Mouse (Mus musculus): Measurements from ENCODE around the gene Crp.

Gene Crp

GRCm38 (mm10) chr1:172697844-172698243, at the start of gene Crp:
Crp (plus strand) TSS chr1:172698055.
- in situ Hi-C loops (cut with MboI, MseI) = no loop called here

GRCm38 (mm10) chr1:172649396-172649795, 48.5 kb upstream of the Crp start:
- in situ Hi-C loops (cut with MboI, MseI) = loop anchor here (10.0 to 25.0 kb wide), 2 partner anchors 738 to 1275 kb away; no protein-coding TSS in a partner anchor

DNA sequence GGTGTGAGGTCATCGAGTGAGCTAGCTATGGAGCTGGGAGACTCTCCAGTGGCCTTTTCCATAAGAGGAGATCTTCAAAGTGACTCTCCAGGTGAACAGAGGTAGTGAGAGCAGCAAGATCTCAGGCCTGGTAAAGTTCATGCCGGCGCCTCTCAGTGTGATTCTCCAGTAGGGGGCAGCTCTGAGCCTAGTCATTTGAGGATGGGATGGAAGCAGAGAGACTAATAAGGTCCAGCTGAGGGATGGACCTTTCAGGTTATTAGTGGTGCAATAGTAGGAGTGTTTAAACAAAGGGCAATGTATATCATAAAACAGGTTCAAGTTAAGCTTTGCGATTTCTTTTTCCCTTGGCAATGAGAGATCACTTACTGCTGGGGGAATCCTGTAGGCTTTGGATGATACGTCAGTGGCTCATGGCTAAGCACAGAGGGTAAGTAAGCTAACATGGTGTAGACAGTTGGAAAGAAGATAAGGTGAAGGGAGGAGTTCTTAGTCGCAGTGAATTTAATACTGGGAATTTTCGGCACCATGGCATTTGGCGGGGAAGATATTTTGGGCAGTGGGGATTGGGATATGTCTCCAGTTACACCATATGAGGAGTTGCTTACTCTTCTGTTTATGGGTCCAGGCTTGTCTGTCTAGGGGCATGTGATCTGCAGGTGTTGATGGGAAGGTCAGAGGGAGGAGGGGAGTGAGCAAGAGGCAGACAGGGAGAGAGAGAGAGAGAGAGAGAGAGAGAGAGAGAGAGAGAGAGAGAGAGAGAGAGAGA, 47.2 kb upstream of the Crp start:
- in situ Hi-C loops (cut with MboI, MseI) = no loop called here

DNA sequence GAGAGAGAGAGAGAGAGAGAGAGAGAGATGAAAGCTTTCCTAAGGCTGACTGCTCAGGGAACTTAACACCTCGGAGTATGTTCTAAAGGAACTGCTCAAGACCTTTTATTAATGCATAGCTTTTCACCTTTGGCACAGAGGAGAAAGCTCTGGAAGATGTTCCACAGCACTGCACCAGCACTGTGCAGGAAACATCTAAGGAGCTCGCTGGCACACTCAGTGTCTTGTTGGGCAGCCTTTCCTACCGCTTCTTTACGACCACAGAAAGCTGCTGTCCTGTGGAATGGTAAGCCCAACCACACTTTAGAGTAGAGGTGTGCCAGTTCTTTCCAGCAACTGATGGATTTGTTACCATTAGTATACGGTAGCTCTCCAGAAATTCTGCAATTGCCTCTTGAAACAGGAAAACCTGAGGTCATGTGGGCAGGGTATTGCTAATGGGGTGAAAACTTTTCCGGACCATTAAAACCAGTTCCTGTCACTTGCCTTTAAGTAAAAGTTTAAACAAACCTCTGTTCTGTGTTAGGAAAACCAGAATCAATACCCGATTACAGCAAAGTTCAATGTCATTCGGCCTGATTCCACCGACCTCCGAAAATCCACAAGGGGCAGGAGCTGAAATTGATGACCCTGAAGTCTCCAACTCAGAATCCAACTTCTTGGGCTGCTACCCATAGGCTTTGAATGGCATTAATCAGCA, 46.4 kb upstream of the Crp start:
- in situ Hi-C loops (cut with MboI, MseI) = no loop called here

DNA sequence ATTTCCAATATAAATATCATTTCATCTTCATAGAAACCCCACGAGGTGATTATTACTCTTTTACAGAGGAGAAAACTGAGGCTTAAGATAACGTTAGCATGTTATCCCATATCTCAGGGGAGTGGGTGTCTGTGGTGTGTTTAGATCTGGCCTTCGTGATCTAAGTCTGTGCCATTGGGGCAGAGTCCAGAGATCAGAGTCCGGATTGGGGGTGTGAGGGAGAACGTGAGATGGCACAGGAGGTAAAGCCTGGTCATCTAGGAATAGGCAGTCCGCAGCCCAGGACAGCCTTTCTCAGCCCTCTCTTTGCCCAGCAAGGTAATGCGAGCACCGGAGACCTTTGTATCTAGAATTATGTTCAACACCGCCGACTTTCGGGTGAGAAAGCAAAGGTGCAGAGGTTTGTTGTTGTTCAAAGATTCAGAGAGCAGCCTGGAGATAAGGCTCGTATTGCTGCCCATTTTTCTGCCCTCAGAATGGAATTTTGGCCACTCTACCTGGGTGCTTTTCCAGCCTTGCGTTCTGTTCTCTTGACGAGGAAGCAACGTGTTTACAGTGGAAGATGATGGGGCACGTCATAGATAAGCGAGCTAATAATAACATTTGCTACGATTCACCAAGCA, 45.7 kb upstream of the Crp start:
- in situ Hi-C loops (cut with MboI, MseI) = no loop called here

DNA sequence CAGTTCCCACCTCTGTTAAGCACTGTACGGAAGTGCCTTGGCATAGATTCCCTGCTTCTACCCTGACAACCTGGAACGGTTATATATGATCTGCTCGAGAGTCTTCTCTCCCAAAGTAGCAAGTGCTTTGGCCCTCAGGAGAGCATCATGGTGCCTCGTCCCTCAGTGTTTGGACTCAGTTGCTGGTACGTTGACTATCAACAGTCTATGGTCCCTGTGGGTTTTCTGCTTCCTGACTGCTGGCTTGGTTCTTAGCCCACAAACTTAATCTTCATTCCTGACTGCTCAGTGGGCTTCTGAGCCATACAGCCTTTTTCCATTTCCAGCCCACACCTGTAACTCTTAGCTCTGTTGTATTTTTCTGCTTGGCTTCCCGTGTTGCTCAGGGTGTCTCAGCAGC, 44.0 kb upstream of the Crp start:
- in situ Hi-C loops (cut with MboI, MseI) = no loop called here

DNA sequence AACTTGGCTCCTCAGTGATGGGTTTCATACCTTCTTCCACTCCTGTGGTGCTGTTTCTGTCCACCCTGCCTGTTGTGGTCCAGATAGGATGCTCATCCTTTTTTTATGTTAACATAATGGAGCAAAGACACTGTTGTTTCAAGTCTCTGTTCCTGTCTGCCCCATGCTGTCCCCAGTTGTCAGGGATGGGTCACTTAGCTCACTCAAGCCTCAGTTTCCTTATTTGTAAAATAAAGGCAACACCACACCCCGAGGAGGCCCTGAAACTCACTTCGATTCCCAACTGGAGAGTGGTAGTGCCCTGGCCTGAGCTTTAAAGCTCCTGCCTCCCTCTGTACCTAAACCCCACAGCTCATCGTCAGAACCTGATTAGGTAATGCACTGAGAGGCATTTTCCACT, 40.6 kb upstream of the Crp start:
- in situ Hi-C loops (cut with MboI, MseI) = no loop called here

- in situ Hi-C loops (cut with MboI, MseI) = no loop called here
Measured at GRCm38 (mm10) chr1:172659688-172660087, 38.2 kb upstream of the Crp start.

DNA sequence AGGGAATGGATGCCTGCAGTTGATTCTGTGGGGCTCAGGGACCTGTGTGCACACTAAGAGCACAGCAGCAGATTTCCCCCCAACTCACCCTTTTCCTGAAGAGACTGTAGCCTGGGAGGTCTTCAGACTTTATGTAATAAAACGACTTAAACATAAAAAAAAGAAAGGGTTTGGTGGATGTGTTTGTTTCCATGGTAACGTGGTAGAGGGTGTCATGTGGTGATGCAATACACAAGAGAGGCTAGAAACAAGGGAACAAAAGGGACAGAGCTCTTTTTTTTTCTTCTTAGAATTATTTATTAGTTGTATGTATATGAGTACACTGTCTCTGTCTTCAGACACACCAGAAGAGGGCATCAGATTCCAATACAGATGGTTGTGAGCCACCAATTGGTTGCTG, 32.4 kb upstream of the Crp start:
- in situ Hi-C loops (cut with MboI, MseI) = no loop called here

DNA sequence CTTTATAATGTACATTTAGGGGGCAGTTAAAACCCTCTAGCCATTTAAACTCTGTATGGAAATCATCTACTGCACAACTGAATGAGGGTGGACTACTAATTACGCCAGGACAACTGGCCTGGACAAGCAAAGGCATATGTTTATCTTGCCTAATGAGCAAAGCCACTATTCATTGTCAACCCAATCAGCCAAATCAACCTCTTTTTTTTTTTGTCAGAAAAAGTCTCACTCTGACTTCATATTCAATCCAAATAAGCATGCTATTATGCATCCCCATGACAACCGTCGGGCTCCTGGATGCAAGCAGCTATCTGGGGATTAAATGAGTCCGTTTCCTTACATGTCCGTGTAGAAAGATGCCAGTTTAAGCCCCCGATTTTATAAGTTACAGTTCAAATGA, 30.3 kb upstream of the Crp start:
- in situ Hi-C loops (cut with MboI, MseI) = no loop called here

DNA sequence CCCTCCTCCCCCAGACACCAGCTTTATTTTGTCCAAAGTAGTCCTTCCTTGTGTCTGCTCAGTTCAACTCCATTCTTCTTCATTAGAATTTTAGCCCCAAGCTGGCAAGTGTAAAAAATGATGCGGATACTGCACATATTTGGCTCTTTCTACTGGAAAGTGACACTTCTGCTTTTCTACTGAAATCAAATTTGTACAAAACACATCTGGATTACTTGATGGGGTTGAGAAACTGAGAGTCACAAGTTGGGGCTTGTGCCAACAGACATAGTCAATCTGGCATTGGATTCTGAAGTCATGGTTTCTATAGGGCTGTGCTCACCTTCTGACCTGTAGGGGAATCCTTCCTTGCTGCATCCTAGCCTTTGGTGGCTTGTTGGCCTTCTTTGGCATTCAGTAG, 27.1 kb upstream of the Crp start:
- in situ Hi-C loops (cut with MboI, MseI) = no loop called here

- in situ Hi-C loops (cut with MboI, MseI) = no loop called here
Measured at GRCm38 (mm10) chr1:172680742-172681141, 17.1 kb upstream of the Crp start.

- in situ Hi-C loops (cut with MboI, MseI) = no loop called here
Measured at GRCm38 (mm10) chr1:172683551-172683950, 14.3 kb upstream of the Crp start.

DNA sequence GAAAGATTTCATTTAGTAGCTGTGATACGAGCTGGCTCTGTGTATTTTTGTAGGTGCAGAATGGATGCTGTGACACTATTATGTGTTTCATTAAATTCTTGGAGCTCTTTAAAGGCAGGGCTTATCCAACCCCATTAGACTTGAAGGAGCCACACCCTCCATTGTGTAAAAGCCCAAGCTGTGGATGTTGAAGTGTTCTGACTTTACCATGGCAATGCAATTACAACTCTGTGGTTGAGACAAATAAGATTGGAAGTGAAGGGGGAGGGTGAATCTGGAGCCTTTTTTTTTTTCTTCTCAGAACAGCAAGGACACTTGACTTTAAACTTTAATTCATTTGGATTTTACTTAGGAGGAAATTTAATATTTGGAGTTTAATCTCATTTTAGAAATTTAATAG, 13.9 kb upstream of the Crp start:
- in situ Hi-C loops (cut with MboI, MseI) = no loop called here

GRCm38 (mm10) chr1:172685178-172685577, 12.7 kb upstream of the Crp start:
- in situ Hi-C loops (cut with MboI, MseI) = no loop called here

GRCm38 (mm10) chr1:172697422-172697821, 433 bp upstream of the Crp start:
- in situ Hi-C loops (cut with MboI, MseI) = no loop called here

- in situ Hi-C loops (cut with MboI, MseI) = no loop called here
Measured at GRCm38 (mm10) chr1:172700814-172701213, 3.0 kb downstream of the Crp start.

DNA sequence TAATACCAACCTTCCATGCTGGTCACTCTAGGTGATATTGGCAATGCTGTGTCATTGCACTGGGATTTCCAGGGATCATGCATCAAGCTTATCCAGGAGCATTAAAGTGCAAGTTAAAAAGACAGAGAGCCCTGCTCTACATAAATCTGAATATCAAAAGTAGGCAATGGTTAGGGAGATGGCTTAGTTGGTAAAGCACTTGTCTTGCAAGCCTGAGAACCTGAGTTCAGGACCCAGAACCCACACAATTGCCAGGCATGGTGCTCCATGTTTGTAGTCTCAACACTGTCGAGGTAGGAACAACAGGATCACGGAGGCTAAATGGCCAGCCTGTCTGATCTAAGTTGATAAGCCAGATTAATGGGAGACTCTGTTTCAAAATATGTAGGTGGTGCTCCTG, 3.5 kb downstream of the Crp start:
- in situ Hi-C loops (cut with MboI, MseI) = no loop called here

- in situ Hi-C loops (cut with MboI, MseI) = no loop called here
Measured at GRCm38 (mm10) chr1:172701901-172702300, 4.0 kb downstream of the Crp start.

GRCm38 (mm10) chr1:172704769-172705168, 6.9 kb downstream of the Crp start:
- in situ Hi-C loops (cut with MboI, MseI) = no loop called here

DNA sequence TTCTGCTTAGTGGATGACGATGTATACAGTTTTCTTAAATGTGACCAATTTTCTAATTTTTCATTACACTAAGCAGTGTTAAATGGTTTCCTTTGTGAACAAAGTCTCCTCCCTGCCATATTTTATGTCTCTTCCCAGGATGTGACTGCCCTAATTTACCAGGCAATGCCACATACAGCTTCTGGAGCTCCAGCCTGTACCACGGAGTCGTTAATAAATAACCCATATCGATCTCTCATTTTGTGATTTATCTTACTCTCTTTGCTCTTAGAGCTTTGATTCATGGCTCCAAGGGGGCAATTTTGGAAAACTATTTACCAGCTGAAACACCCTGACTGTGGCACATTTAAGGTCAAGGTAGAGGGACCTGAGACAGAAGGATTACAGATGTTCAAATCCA, 8.4 kb downstream of the Crp start:
- in situ Hi-C loops (cut with MboI, MseI) = no loop called here

GRCm38 (mm10) chr1:172709788-172710350, 12.0 kb downstream of the Crp start:
- in situ Hi-C loops (cut with MboI, MseI) = no loop called here

- in situ Hi-C loops (cut with MboI, MseI) = no loop called here
Measured at GRCm38 (mm10) chr1:172711396-172711795, 13.5 kb downstream of the Crp start.

All from regulatory T cell (primary cell).